Mouse (Mus musculus) embryonic facial prominence, embryonic 11.5 days (tissue): ENCODE data around the gene AC109138.7. TPM values are rescaled to one million over a fixed set of nuclear protein-coding genes. Genes with fewer than 3 reads are reported as not detected.

Experiments
- ATAC-seq: fragments of 200-750 bp; cut with Nextera tagmentation; replicated peaks from 2 replicates; pipeline ENCODE4 v1.8.0; 2017; ENCODE audit warnings: low read depth; ENCODE audit not compliant: insufficient number of reproducible peaks, low FRiP score, low TSS enrichment
- DNase-seq: peaks from one replicate; pipeline ENCODE4 v3.0.0-alpha.2; 2015; ENCODE audit warnings: low spot score
- H3K27ac ChIP-seq: fragments of 300-500 bp; sonication (generic); replicated peaks from 2 replicates; pipeline ENCODE4 v1.5.1; 2014; ENCODE audit warnings: mild to moderate bottlenecking, low read depth, low read length, control low read depth
- H3K27me3 ChIP-seq: fragments of 300-500 bp; sonication (generic); 2 replicates; pipeline ENCODE4 v1.6.1; 2014; ENCODE audit warnings: mild to moderate bottlenecking, low read length, moderate library complexity, mixed read lengths; ENCODE audit not compliant: control insufficient read depth, insufficient read depth
- H3K36me3 ChIP-seq: fragments of 300-500 bp; sonication (generic); replicated peaks from 2 replicates; pipeline ENCODE4 v1.6.1; 2014; ENCODE audit warnings: low read depth, mild to moderate bottlenecking, low read length, moderate library complexity, mixed read lengths; ENCODE audit not compliant: control insufficient read depth, insufficient read depth
- H3K4me1 ChIP-seq: fragments of 300-500 bp; sonication (generic); 2 replicates; pipeline ENCODE4 v1.6.1; 2014; ENCODE audit warnings: low read length, mixed read lengths; ENCODE audit not compliant: control insufficient read depth, insufficient read depth
- H3K4me2 ChIP-seq: fragments of 300-500 bp; sonication (generic); 2 replicates; pipeline ENCODE4 v1.6.1; 2014; ENCODE audit warnings: low read depth, mild to moderate bottlenecking, control low read depth, low read length, moderate library complexity
- H3K4me3 ChIP-seq: fragments of 300-500 bp; sonication (generic); 2 replicates; pipeline ENCODE4 v1.5.1; 2014; ENCODE audit warnings: low read depth, low read length, control low read depth
- H3K9ac ChIP-seq: fragments of 300-500 bp; sonication (generic); replicated peaks from 2 replicates; pipeline ENCODE4 v1.6.1; 2014; ENCODE audit warnings: mild to moderate bottlenecking, control low read depth, low read length
- H3K9me3 ChIP-seq: fragments of 300-500 bp; sonication (generic); replicated peaks from 2 replicates; pipeline ENCODE4 v1.6.1; 2016; ENCODE audit warnings: mild to moderate bottlenecking, low read length, inconsistent platforms, mixed read lengths; ENCODE audit not compliant: control insufficient read depth
- WGBS: fragments of 180-500 bp; shearing (Covaris S2); extraction: QIAGEN DNeasy Blood & Tissue Kit; methylation state at CpG from one replicate; pipeline ENCODE4 v1.1.7; 2014; 5-methylcytosine and 5-hydroxymethylcytosine counted together
- polyA plus RNA-seq: library from polyadenylated mRNA; unstranded; fragments of >200 nt; fragmentation: Nextera tagmentation; extraction: Ambion mirVana; gene quantifications from 2 replicates; pipeline ENCODE4 v1.2.1, GENCODE M21; 2014

Gene AC109138.7
- polyA plus RNA-seq, 1 experiment from 2014 or later = not detected

GRCm38 (mm10) chr19:4264171-4264780 lies 50.1 kb downstream of the AC109138.7 start:
- Histone ChIP-seq H3K27me3 (peaks cover 10% of the 10 kb centered on the region; the same call in 1 of the 2 replicates), H3K4me2 (no peak overlapping the region), H3K36me3 (no peaks in the 10 kb centered on the region), H3K27ac (no peak overlapping the region), H3K9me3 (no peaks in the 10 kb centered on the region), H3K9ac (no peak overlapping the region), H3K4me1 (peaks cover 3% of the 10 kb centered on the region; the same call in 1 of the 2 replicates), H3K4me3 (no peak overlapping the region)
- ATAC-seq (no peak), DNase-seq (no peak)
- WGBS = 87% methylated on average over 6 of the region's 6 CpGs

- no peak overlapping the region for H3K4me2 ChIP-seq
- H3K4me3 ChIP-seq = no peak overlapping the region
- peaks cover 13% of the 10 kb centered on the region; the same call in 1 of the 2 replicates for H3K27me3 ChIP-seq
- no peaks in the 10 kb centered on the region for H3K36me3 ChIP-seq
- ATAC-seq (no peak), DNase-seq (no peak)
- no peak overlapping the region for H3K27ac ChIP-seq
- no peaks in the 10 kb centered on the region for H3K9me3 ChIP-seq
- H3K4me1 ChIP-seq = peaks cover 3% of the 10 kb centered on the region; the same call in 1 of the 2 replicates
- H3K9ac ChIP-seq = no peak overlapping the region
- 65% methylated on average over 4 of the region's 4 CpGs for WGBS
Observed at GRCm38 (mm10) chr19:4265956-4266355, 51.8 kb downstream of the AC109138.7 start.

GRCm38 (mm10) chr19:4268566-4269361 lies 54.6 kb downstream of the AC109138.7 start, which contains the start of gene Ssh3:
Gene Ssh3, minus strand, starts transcription at chr19:4269180.
- peak; percentile 72 for ATAC-seq
- H3K9ac ChIP-seq = peak within 1 kb of the TSS; percentile 50
- H3K4me2 ChIP-seq = peak within 1 kb of the TSS; percentile 75
- H3K4me3 ChIP-seq = peak within 1 kb of the TSS; percentile 36
- peak; percentile 60 for DNase-seq
- WGBS = 5% methylated on average over 46 of the region's 46 CpGs
- no peak within 1 kb of the TSS for H3K27ac ChIP-seq
- no peaks in the 10 kb centered on the region for H3K36me3 ChIP-seq
- peaks cover 3% of the 10 kb centered on the region; the same call in 1 of the 2 replicates for H3K4me1 ChIP-seq
- H3K27me3 ChIP-seq = peaks cover 13% of the 10 kb centered on the region; the same call in 1 of the 2 replicates
- no peaks in the 10 kb centered on the region for H3K9me3 ChIP-seq

GRCm38 (mm10) chr19:4270187-4270586 lies 56.0 kb downstream of the AC109138.7 start:
- 59% methylated on average over 6 of the region's 6 CpGs for WGBS
- Histone ChIP-seq H3K9me3 (no peaks in the 10 kb centered on the region), H3K36me3 (no peaks in the 10 kb centered on the region), H3K4me3 (no peak overlapping the region), H3K27me3 (peaks cover 13% of the 10 kb centered on the region; the same call in 1 of the 2 replicates), H3K27ac (no peak overlapping the region), H3K4me2 (no peak overlapping the region), H3K9ac (no peak overlapping the region), H3K4me1 (peaks cover 3% of the 10 kb centered on the region; the same call in 1 of the 2 replicates)
- DNase-seq = no peak
- no peak for ATAC-seq

GRCm38 (mm10) chr19:4270972-4271371 lies 56.8 kb downstream of the AC109138.7 start:
- no peaks in the 10 kb centered on the region for H3K9me3 ChIP-seq
- 93% methylated on average over 11 of the region's 11 CpGs for WGBS
- H3K4me1 ChIP-seq = peaks cover 3% of the 10 kb centered on the region; the same call in 1 of the 2 replicates
- H3K4me3 ChIP-seq = no peak overlapping the region
- no peaks in the 10 kb centered on the region for H3K36me3 ChIP-seq
- DNase-seq (no peak), ATAC-seq (no peak)
- H3K27ac ChIP-seq = no peak overlapping the region
- H3K4me2 ChIP-seq = no peak overlapping the region
- peaks cover 13% of the 10 kb centered on the region; the same call in 1 of the 2 replicates for H3K27me3 ChIP-seq
- H3K9ac ChIP-seq = no peak overlapping the region

- ATAC-seq = no peak
- H3K9me3 ChIP-seq = no peaks in the 10 kb centered on the region
- no peak for DNase-seq
Observed at GRCm38 (mm10) chr19:4279487-4279886, 65.3 kb downstream of the AC109138.7 start.

GRCm38 (mm10) chr19:4280425-4280824 lies 66.3 kb downstream of the AC109138.7 start:
- Histone ChIP-seq H3K27me3 (no peaks in the 10 kb centered on the region), H3K9ac (no peak overlapping the region), H3K36me3 (peaks cover under 1% of the 10 kb centered on the region), H3K4me1 (no peaks in the 10 kb centered on the region), H3K4me3 (no peak overlapping the region), H3K27ac (no peak overlapping the region), H3K4me2 (no peak overlapping the region), H3K9me3 (no peaks in the 10 kb centered on the region)
- ATAC-seq = no peak
- DNase-seq = no peak
- WGBS = 92% methylated on average over 9 of the region's 9 CpGs

More at GRCm38 (mm10) chr19:4279487-4279886, 65.3 kb downstream of the AC109138.7 start:
- Histone ChIP-seq H3K27me3 (no peaks in the 10 kb centered on the region), H3K27ac (no peak overlapping the region), H3K9ac (no peak overlapping the region), H3K4me2 (no peak overlapping the region), H3K4me3 (no peak overlapping the region), H3K4me1 (no peaks in the 10 kb centered on the region), H3K36me3 (no peaks in the 10 kb centered on the region)
- 95% methylated on average over 1 of the region's 1 CpGs for WGBS
